Mouse (Mus musculus): ENCODE measurements around the gene Cd300a. TPM values are rescaled to one million over a fixed set of nuclear protein-coding genes. Genes with fewer than 3 reads are reported as not detected.

The Cd300a gene
- total and polyA plus RNA-seq, 3 experiments: 0.58 TPM; not detected in 2

- no peak overlapping the region for H3K4me3 ChIP-seq (ENCODE audit: control insufficient read depth in 1 of 2, insufficient read depth in 1 of 2, low read depth in 2 of 2, low read length in 2 of 2)
- no peak overlapping the region for H3K27ac ChIP-seq (ENCODE audit: control insufficient read depth, low read depth, low read length)
- no peaks in the 10 kb centered on the region for H3K27me3 ChIP-seq (ENCODE audit: control insufficient read depth in 1 of 2, insufficient read depth in 2 of 2, low read length in 2 of 2)
Measured at GRCm38 (mm10) chr11:114931041-114931440, 41.2 kb downstream of the Cd300a start.

GRCm38 (mm10) chr11:114933591-114933990 lies 43.8 kb downstream of the Cd300a start:
- H3K4me3 ChIP-seq (ENCODE audit: control insufficient read depth in 1 of 2, insufficient read depth in 1 of 2, low read depth in 2 of 2, low read length in 2 of 2): no peak overlapping the region
- no peaks in the 10 kb centered on the region for H3K9me3 ChIP-seq (replicated peaks; ENCODE audit: insufficient read depth, low read length)
- H3K9ac ChIP-seq (ENCODE audit: control insufficient read depth, low read depth, low read length, poor library complexity, severe bottlenecking): no peak overlapping the region
- H3K4me1 ChIP-seq (ENCODE audit: control insufficient read depth in 1 of 2, insufficient read depth in 2 of 2, low read length in 2 of 2): no peaks in the 10 kb centered on the region
- no peaks in the 10 kb centered on the region for H3K27me3 ChIP-seq (ENCODE audit: control insufficient read depth in 1 of 2, insufficient read depth in 2 of 2, low read length in 2 of 2)
- H3K36me3 ChIP-seq (ENCODE audit: control insufficient read depth in 1 of 2, insufficient read depth in 2 of 2, low read length in 2 of 2): no peaks in the 10 kb centered on the region
- no peaks in the 10 kb centered on the region for H3K79me2 ChIP-seq (ENCODE audit: control insufficient read depth, insufficient read depth, low read length, poor library complexity)
- H3K27ac ChIP-seq (ENCODE audit: control insufficient read depth, low read depth, low read length): no peak overlapping the region
- DNase-seq (ENCODE audit: low read depth, low spot score): no peak
- TF ChIP-seq POLR2AphosphoS2 (IDR thresholded peaks at IDR 0.05; ENCODE audit: low read length) (no peak), CTCF (IDR thresholded peaks at IDR 0.05 in 2 of 3, conservative IDR thresholded peaks at IDR 0.05 in 1 of 3; ENCODE audit: control insufficient read depth in 1 of 3, insufficient read depth in 1 of 3, low read depth in 2 of 3, low read length in 3 of 3, poor library complexity in 1 of 3, severe bottlenecking in 1 of 3) (no peak), GATA1 (IDR thresholded peaks at IDR 0.05; ENCODE audit: low read depth, low read length) (no peak), EP300 (IDR thresholded peaks at IDR 0.05; ENCODE audit: low read depth in 1 of 2, low read length in 2 of 2) (no peak), ZNF384 (IDR thresholded peaks at IDR 0.05; ENCODE audit: low read depth, low read length) (no peak), JUND (IDR thresholded peaks at IDR 0.05; ENCODE audit: low read depth, low read length) (no peak), TAL1 (IDR thresholded peaks at IDR 0.05; ENCODE audit: low read length) (no peak), MXI1 (IDR thresholded peaks at IDR 0.05; ENCODE audit: low read depth, low read length) (no peak), NRF1 (IDR thresholded peaks at IDR 0.05; ENCODE audit: insufficient read depth, low read depth, low read length, poor library complexity, severe bottlenecking) (no peak), USF2 (IDR thresholded peaks at IDR 0.05; ENCODE audit: borderline replicate concordance in 1 of 2, insufficient read depth in 1 of 2, low read depth in 1 of 2, low read length in 2 of 2) (no peak), POLR2A (IDR thresholded peaks at IDR 0.05; ENCODE audit: control insufficient read depth in 1 of 2, insufficient read depth in 1 of 2, low read depth in 1 of 2, low read length in 2 of 2, poor library complexity in 1 of 2) (no peak), E2F4 (IDR thresholded peaks at IDR 0.05; ENCODE audit: borderline replicate concordance, low read depth, low read length) (no peak), RCOR1 (IDR thresholded peaks at IDR 0.05; ENCODE audit: low read depth, low read length) (no peak), RAD21 (IDR thresholded peaks at IDR 0.05; ENCODE audit: low read depth, low read length) (no peak), MYB (IDR thresholded peaks at IDR 0.05; ENCODE audit: low read depth, low read length) (no peak), MAFK (IDR thresholded peaks at IDR 0.05; ENCODE audit: borderline replicate concordance, low read depth, low read length) (no peak), ZKSCAN1 (IDR thresholded peaks at IDR 0.05; ENCODE audit: low read depth, low read length) (no peak)

More at GRCm38 (mm10) chr11:114931041-114931440, 41.2 kb downstream of the Cd300a start:
- Histone ChIP-seq H3K4me1 (ENCODE audit: control insufficient read depth in 1 of 2, insufficient read depth in 2 of 2, low read length in 2 of 2) (no peaks in the 10 kb centered on the region), H3K36me3 (ENCODE audit: control insufficient read depth in 1 of 2, insufficient read depth in 2 of 2, low read length in 2 of 2) (no peaks in the 10 kb centered on the region), H3K9ac (ENCODE audit: control insufficient read depth, low read depth, low read length, poor library complexity, severe bottlenecking) (no peak overlapping the region), H3K9me3 (replicated peaks; ENCODE audit: insufficient read depth, low read length) (no peaks in the 10 kb centered on the region), H3K79me2 (ENCODE audit: control insufficient read depth, insufficient read depth, low read length, poor library complexity) (no peaks in the 10 kb centered on the region)
- DNase-seq (ENCODE audit: low read depth, low spot score): no peak
- TF ChIP-seq MAZ (IDR thresholded peaks at IDR 0.05; ENCODE audit: low read depth, low read length): no peak
- TF ChIP-seq HCFC1 (IDR thresholded peaks at IDR 0.05; ENCODE audit: low read depth, low read length): no peak
- TF ChIP-seq RCOR1 (IDR thresholded peaks at IDR 0.05; ENCODE audit: low read depth, low read length): no peak
- TF ChIP-seq GABPA (IDR thresholded peaks at IDR 0.05; ENCODE audit: low read depth, low read length): no peak
- TF ChIP-seq GATA1 (IDR thresholded peaks at IDR 0.05; ENCODE audit: low read depth, low read length): no peak
- no peak for TF ChIP-seq MYC (IDR thresholded peaks at IDR 0.05; ENCODE audit: low read depth, low read length)
- TF ChIP-seq POLR2AphosphoS5 (IDR thresholded peaks at IDR 0.05; ENCODE audit: borderline replicate concordance, low read depth, low read length): no peak
- no peak for TF ChIP-seq UBTF (IDR thresholded peaks at IDR 0.05; ENCODE audit: borderline replicate concordance, insufficient read depth, low read depth, low read length)
- no peak for TF ChIP-seq KAT2A (conservative IDR thresholded peaks at IDR 0.05; ENCODE audit: low read depth, low read length)
- no peak for TF ChIP-seq MYB (IDR thresholded peaks at IDR 0.05; ENCODE audit: low read depth, low read length)
- no peak for TF ChIP-seq MAX (IDR thresholded peaks at IDR 0.05; ENCODE audit: low read length)
- TF ChIP-seq MAFK (IDR thresholded peaks at IDR 0.05; ENCODE audit: borderline replicate concordance, low read depth, low read length): no peak
- TF ChIP-seq ETS1 (IDR thresholded peaks at IDR 0.05; ENCODE audit: low read depth, low read length): no peak
